Mouse (Mus musculus) heart, postnatal 4 days (tissue): ENCODE measurements at regions not wholly inside any gene's neighbourhood (a gene's known extent, or its start where the extent isn't known, plus 50 kb on each side); places are given as distances from the start of the nearest gene placed in this dataset.
"Not testable (repeated sequence)": the region's sequence is repeated elsewhere in the genome, so short reads cannot be mapped to it uniquely, and the experiment has no call there.

Experiments
- DNase-seq: peaks from one replicate; pipeline ENCODE4 v3.0.0; 2021

DNA sequence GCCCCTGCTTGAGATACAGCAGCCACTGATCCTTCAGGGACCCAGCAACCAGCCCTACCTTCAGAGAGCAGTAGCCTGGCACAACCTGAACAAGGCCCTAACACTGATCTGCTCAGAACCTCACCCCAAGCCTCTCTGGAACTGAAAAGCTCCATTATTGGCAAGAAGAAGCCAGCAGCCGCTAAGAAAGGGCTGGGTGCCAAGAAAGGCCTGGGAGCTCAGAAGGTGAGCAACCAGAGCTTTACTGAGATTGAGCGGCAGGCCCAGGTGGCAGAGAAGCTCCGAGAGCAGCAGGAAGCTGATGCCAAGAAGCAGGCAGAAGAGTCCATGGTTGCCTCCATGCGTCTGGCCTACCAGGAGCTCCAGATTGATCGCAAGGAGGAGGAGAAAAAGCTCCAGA is 74.4 kb upstream of the Oxtr start:
- not testable (repeated sequence) for DNase-seq

DNA sequence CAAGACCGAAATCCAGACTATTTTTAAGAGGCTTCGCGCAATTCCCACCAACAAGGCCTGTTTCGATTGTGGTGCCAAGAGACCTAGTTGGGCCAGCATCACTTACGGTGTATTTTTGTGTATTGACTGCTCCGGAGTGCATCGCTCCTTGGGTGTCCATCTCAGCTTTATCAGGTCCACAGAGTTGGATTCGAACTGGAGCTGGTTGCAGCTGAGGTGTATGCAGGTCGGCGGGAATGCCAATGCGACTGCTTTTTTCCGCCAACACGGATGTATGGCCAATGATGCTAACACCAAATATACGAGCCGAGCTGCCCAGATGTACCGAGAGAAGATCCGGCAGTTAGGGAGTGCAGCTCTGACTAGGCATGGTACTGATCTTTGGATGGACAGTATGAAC is 73.9 kb upstream of the Oxtr start:
- not testable (repeated sequence) for DNase-seq

DNA sequence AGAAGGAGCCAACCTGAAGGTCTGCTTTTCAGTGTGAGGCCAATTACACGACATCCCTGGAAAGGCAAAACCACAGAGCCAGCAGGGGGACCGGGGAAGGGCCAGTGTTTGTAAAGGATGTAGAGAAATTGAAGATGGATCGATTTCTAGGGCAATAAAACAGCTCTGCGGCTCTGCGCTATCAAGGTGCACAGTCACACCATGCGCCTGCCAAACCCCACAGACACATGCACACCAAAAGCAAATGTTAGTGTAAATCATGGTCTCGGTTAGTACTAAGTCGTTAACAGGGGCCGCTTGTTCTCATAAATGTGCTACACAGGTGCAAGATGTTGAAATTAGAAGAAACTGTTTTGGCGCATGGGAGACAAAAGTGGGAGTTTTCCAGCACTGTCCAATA is 72.3 kb upstream of the Oxtr start:
- no peak for DNase-seq

DNA sequence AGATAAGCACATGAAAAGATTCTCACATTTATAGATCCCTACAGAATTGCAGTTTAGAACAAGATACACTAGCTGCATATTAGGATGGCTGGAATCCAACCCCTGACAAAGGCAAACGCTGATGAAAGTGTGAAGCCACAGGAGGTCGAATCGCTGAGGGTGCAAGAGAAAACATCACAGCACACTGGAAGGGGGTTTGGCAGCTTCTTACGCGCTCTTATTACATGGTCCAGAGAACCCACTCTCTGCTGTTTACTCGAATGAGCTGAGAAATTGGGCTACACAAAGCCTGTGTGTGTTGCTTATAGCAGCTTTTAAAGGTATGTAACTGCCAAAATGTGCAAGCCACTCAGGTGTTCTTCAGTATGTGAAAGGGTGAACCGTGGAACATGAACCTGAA is 71.8 kb upstream of the Oxtr start:
- no peak for DNase-seq

DNA sequence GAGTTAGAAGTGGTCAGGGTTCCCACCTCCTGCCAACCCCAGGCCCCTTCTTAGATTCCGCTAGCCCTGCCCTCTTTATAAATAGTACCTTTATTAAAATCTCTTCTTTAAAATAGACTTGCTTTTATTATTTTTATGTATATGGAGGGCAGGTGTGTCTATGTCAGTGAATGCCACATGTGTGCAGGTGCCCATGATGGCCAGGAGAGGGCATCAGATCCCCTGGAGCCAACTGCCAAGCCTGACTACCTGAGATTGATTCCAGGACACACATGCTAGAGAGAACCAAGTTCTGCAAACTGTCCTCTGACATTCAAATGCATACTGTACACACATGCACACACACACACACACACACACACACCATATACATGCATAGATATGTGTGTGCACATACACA is 69.8 kb upstream of the Oxtr start:
- DNase-seq = no peak

DNA sequence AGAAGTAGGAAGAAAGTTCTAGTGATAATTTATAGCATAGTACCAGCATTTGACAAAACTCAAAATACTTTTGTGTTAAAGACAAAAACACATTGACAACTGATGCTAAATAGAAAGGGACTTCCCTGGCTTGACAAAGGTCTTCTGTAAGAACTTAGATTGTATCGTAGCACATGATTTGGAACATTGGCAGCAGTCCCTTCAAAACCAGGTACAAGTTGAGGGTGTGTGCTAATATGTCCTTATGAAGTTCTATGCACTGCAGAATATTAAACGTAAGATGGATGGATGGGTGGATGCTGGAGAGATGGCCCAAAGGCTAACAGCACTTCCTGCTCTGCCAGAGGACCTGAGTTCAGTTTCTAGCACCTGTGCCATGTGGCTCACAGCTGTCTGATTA is 67.8 kb upstream of the Oxtr start:
- DNase-seq = no peak

DNA sequence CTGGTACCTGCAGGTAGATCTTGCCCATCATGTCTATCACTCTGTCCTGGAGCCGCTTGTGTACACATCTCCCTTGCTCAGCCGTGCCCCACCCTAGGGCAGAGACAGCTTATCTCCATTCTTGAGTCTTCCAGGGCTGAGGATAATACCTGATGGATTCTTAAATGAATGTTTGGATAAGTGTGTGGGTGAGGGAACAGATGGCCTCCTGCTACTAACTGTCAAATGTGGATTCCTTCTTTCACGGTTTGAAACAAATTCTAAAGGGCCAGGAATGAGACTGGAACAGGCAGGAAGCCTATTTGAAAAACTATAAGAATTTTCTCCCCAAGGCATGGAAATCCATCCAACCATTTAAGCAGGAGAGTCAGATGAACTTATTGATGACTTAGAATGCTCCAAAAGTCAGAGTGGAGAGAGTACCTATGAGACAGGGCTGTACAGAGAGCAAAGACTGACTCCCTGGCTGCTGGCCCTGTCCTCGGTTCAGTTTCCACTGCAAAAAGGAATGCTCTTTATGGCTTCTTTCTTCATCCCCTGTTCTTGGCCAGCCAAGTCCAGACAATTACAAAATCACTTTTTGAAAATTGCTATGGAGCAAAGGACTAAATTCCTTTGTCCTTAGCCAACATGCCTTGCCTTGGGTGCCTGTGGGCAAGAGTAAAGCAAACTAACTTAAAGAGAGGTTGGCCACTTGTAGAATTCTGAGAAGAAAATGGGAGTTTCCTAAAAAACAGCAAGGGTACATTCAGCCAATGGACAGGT is 66.8 kb upstream of the Oxtr start:
- no peak for DNase-seq

DNA sequence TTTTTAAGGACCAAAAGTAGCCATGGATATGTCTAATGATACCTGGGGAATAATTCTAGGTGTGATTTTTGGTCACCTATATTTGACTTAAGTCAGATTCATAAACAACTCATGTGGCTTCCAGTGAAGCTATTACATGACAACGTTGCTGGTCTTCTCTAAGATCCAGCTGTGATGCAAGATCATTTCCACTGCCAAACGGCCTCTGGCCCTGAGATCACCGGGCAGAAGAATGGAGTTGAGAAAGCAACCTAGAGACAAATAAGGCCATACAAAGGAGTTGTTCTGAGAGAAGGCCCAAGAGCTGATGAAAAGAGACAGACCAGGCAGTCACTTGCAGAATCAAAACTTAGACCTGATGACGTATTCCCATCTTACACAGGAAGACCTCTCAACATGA is 64.3 kb upstream of the Oxtr start:
- no peak for DNase-seq

DNA sequence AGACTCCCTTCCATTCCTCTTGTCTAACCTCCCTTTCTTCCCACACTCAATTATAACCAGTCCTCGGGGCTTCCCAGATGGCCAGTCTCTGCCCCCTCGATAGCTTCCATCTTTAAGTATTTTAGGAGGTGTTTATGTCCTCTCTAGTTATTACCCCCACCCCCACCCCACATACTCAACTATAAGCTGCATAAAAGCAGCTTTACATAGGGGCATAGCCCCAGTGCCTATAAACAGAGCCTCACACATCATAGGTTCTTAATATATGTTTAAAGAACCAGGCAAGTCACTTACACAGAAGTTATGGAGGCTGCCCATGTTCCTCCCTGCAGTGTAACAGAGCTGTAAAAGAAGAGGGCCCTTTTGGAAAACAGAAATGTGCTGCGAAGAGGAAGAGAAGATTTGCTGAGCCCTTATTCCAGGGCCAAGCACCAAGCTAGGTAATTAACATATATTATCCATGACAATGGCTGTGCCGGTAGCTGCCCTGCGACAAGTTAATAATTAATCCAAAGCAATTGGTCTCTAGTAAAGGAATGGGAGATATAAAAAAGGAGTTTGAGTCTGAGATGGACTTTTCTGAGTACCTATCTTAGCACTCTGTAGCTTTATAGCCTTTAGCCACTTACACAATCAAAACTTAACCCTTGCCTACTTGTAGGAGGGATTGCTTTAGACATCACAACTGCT is 63.6 kb upstream of the Oxtr start:
- no peak for DNase-seq

DNA sequence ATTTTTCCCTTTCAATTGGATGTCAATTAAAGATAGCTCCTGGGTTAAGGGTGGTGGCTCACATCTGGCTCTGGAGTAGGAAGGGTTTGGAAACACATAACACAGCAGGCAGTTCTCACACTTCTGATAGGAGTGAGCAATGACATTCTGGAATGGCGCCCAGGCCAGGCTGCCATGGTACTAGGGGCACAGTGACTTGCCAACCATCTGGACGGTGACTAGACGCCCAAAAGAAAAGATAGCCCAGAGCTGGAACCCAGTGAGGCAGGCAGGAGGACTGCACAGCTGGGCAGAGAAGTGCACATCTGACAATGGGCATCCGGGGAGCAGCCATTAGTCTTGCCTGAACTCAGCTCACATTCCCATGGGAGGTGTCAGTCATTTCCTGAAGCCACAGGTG is 62.8 kb upstream of the Oxtr start:
- DNase-seq = peak; percentile 28

DNA sequence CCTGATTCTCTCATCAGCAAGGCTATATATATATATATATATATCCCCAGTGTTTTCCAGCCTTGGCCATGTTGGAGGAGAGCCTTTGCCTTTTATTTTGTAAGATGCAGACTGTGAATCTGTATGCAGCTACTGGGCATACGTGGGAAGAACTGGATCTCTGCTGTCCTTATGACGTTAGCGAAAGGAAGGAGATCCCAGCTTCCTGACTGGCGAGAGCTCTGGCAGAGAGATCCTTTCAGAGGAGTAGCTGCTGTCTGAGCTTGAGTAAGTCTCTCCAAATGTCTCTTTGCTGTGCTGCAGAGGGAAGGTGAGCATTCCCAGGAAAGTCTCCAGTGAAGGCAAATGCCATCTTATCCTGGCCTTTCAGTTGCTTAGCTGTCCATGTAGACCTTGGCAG is 61.6 kb upstream of the Oxtr start:
- no peak for DNase-seq

DNA sequence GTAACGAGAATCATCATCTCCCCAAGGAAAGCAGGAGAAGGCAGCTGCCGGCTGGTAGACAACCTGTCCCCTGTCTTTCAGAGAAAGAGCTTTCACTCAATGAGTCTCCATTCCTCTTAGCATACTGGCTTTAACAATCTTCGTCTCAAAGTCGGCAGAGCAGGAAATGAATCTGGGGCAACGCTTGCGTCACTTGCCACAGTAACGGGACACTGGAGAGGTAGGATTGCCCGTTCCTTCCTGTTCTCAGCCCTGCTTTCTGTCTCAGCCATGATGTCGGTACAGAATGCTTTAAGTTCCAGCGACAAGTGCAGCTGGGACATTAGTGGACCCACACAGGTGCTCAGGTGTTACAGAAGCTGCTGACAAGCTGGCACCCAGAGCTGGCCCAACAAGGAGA is 57.5 kb upstream of the Oxtr start:
- no peak for DNase-seq

DNA sequence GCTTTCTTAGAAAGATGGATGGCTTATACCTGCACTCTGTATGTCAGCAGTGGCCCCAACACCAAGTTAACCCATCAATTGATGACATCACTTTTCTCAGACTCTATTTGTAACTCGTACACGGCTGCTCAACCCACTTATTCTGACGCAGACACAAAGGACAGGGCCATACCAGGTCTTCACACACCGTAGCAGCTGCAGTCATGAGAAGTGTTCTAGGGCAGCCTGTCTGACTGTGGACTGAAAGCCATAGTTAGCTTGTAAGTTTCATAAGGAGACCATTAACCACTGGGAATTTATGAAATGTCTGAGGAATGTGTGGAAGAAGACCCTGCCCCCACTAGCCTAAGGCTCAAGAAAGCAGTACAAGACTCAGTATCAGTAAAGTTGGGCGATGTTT is 56.3 kb upstream of the Oxtr start:
- DNase-seq = no peak

DNA sequence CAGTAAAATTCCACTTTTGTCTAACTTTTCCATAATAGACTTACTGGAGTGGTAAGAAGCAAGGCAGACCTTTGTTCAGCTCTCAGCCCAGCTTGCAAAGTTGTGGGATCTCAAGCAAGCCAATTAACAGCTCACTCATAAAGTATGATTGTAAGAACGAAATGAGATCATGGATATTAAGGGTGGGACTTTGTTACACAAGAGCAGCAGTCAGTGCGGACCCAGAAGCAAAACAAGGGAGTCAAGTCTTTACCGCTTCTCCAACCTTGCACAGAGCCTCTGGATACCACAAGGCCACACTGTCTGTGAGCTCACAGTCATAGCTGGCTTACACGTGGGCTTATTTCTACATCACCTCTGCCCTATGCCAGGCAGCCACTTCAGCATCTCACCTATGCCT is 54.6 kb upstream of the Oxtr start:
- DNase-seq = no peak

DNA sequence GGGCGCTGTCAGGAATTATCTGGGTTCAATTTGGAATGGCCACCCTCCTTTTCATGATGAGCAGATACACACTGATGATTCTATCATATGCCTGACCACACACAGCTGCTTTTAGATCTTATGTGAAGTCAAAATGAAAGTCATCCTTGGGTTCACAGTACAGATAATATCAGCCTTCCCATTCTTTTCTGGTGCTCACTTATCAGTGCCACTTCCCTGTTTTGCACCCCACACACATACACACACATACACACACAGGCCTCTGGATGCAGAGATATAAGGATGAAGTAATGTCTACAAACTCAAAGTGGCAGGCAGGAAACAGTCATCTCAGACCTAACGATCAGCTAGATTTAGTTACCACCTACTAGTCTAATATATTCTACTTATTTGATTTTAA is 52.9 kb upstream of the Oxtr start:
- no peak for DNase-seq
